Mouse (Mus musculus) liver, embryonic 14.5 days (tissue): Measurements from ENCODE around the gene Sigirr.
A peak's percentile ranks its signal among the peaks of the same experiment; 100 is the strongest.

ENCODE experiments used
- CTCF ChIP-seq: IDR thresholded peaks from 2 replicates; pipeline ENCODE4 v1.5.1; 2016; ENCODE audit warnings: antibody characterized with exemption, low read depth, control low read depth
- EP300 ChIP-seq: IDR thresholded peaks from 2 replicates; pipeline ENCODE4 v1.6.1; 2016; ENCODE audit warnings: antibody characterized with exemption, low read depth

GRCm38 (mm10) chr7:141096649-141097056 is 3.7 kb downstream of the Sigirr start:
- TF ChIP-seq EP300 (no peak), CTCF (peak; percentile 37; the same call in 1 of the 2 replicates)
